ENCODE assay signal across 12 mouse cellular contexts in genomic region chr1:135471742-135472141, GRCm38 (mm10).
"Had no signal": no experiment of that assay in that cellular context is flagged by ENCODE, and none has a peak within 500 bp of the region (broad histone marks: within the 10 kb centered on the region; RNA-seq: fewer than 3 reads in every experiment).

No protein-coding gene starts in this region.

- DNase-seq: kidney, postnatal 14 days; liver, embryonic 13.5 days; liver, postnatal 0 days; lung, postnatal 14 days; midbrain, embryonic 14.5 days; thymus, postnatal 14 days had no signal

- H3K4me3 ChIP-seq: kidney, embryonic 15.5 days; limb, embryonic 15.5 days; liver, embryonic 13.5 days; lung, embryonic 15.5 days; midbrain, embryonic 10.5 days; neural tube, embryonic 12.5 days had no signal

- ATAC-seq: liver, postnatal 0 days had no signal

- H3K27ac ChIP-seq: limb, embryonic 15.5 days; liver, embryonic 13.5 days; lung, embryonic 15.5 days; midbrain, embryonic 10.5 days; neural tube, embryonic 12.5 days; stomach, postnatal 0 days had no signal
